Comparison of ENCODE assay signal across 9 mouse cellular contexts in genomic region chr1:71651315-71651714, GRCm38 (mm10). TPM values are rescaled to one million over a fixed set of nuclear protein-coding genes. Genes with fewer than 3 reads are reported as not detected.
DNase-seq lines count a peak whose midpoint lies in the region; ATAC-seq and TF ChIP-seq lines count a peak whose summit lies in the region.
"Had no signal": no experiment of that assay in that cellular context is flagged by ENCODE, and none has a peak within 500 bp of the region (broad histone marks: within the 10 kb centered on the region; RNA-seq: fewer than 3 reads in every experiment).

No protein-coding gene starts in this region.

- no peaks in the 10 kb centered on the region for H3K9me3 ChIP-seq in heart, embryonic 16.5 days (replicated peaks; ENCODE audit: control insufficient read depth, low read length)
- H3K9me3 ChIP-seq in forebrain, postnatal 0 days (ENCODE audit: low read length): no peaks in the 10 kb centered on the region
- no peaks in the 10 kb centered on the region for H3K9me3 ChIP-seq in liver, embryonic 16.5 days (replicated peaks; ENCODE audit: control insufficient read depth, low read length)

- no peaks in the 10 kb centered on the region for H3K27me3 ChIP-seq in heart, embryonic 16.5 days (ENCODE audit: control insufficient read depth, insufficient read depth, low read length)
- 0 out of 2 replicates have a peak, but pooled peaks cover 5% of the 10 kb centered on the region for H3K27me3 ChIP-seq in forebrain, postnatal 0 days (ENCODE audit: insufficient read depth, low read length)
- H3K27me3 ChIP-seq in liver, embryonic 16.5 days (ENCODE audit: control insufficient read depth, insufficient read depth, low read depth, low read length): peaks cover 26% of the 10 kb centered on the region

- H3K36me3 ChIP-seq in heart, embryonic 16.5 days (ENCODE audit: control insufficient read depth, insufficient read depth): peaks cover 13% of the 10 kb centered on the region; the same call in 1 of the 2 replicates
- H3K36me3 ChIP-seq in forebrain, postnatal 0 days (ENCODE audit: insufficient read depth): no peaks in the 10 kb centered on the region
- H3K36me3 ChIP-seq in liver, embryonic 16.5 days (ENCODE audit: control insufficient read depth, insufficient read depth): no peaks in the 10 kb centered on the region

- H3K4me2 ChIP-seq in heart, embryonic 16.5 days (ENCODE audit: low read depth, low read length): peak overlapping the region; percentile 95
- H3K4me2 ChIP-seq in forebrain, postnatal 0 days (ENCODE audit: low read depth): peak overlapping the region; percentile 8; the same call in 1 of the 2 replicates
- peak overlapping the region; percentile 45 for H3K4me2 ChIP-seq in liver, embryonic 16.5 days (ENCODE audit: low read depth, low read length)

- no peak for DNase-seq in heart, adult 11 months
- peak; percentile 41 for DNase-seq in R1 (ENCODE audit: low read depth, low spot score)
- DNase-seq in forebrain, postnatal 0 days: no peak
- DNase-seq in adrenal gland, adult 18-20 months (ENCODE audit: low spot score in 2 of 2): no peak
- DNase-seq in cerebellum, adult 8-10 months: no peak
- DNase-seq: cerebellum, adult 11 months had no signal

- 48% methylated on average over 9 of the region's 9 CpGs for WGBS in heart, embryonic 16.5 days
- WGBS in forebrain, postnatal 0 days: 47% methylated on average over 9 of the region's 9 CpGs
- 30% methylated on average over 9 of the region's 9 CpGs for WGBS in liver, embryonic 16.5 days (ENCODE audit: insufficient replicate concordance)

- H3K9ac ChIP-seq in heart, embryonic 16.5 days (ENCODE audit: low read length): peak overlapping the region; percentile 60
- H3K9ac ChIP-seq in forebrain, postnatal 0 days: no peak overlapping the region
- no peak overlapping the region for H3K9ac ChIP-seq in liver, embryonic 16.5 days (ENCODE audit: low read depth, low read length)

- peaks cover 5% of the 10 kb centered on the region; the same call in 1 of the 2 replicates for H3K4me1 ChIP-seq in heart, embryonic 16.5 days (ENCODE audit: control insufficient read depth, insufficient read depth, low read length)
- no peaks in the 10 kb centered on the region for H3K4me1 ChIP-seq in forebrain, postnatal 0 days (ENCODE audit: insufficient read depth)
- no peaks in the 10 kb centered on the region for H3K4me1 ChIP-seq in liver, embryonic 16.5 days (ENCODE audit: control insufficient read depth, low read depth, low read length)

- H3K4me3 ChIP-seq in heart, embryonic 16.5 days (ENCODE audit: low read length): peak overlapping the region; percentile 71
- H3K4me3 ChIP-seq in forebrain, postnatal 0 days (ENCODE audit: low read depth, low read length): no peak overlapping the region
- H3K4me3 ChIP-seq in liver, embryonic 16.5 days (ENCODE audit: low read depth, low read length): peak overlapping the region; percentile 51

- no peak for TF ChIP-seq CTCF in forebrain, postnatal 0 days (IDR thresholded peaks at IDR 0.05; ENCODE audit: low read depth)

- ATAC-seq in heart, embryonic 16.5 days (replicated peaks; ENCODE audit: extremely low read depth, insufficient read depth, low FRiP score): no peak
- no peak for ATAC-seq in forebrain, postnatal 0 days
- ATAC-seq in liver, embryonic 16.5 days (ENCODE audit: low read depth): no peak
- no peak for ATAC-seq in megakaryocyte progenitor cell, adult 5-6 weeks (replicated peaks; ENCODE audit: poor library complexity)

- H3K27ac ChIP-seq in heart, embryonic 16.5 days (ENCODE audit: low read length): peak overlapping the region; percentile 50
- H3K27ac ChIP-seq in forebrain, postnatal 0 days (ENCODE audit: low read depth, low read length): no peak overlapping the region
- H3K27ac ChIP-seq in liver, embryonic 16.5 days (ENCODE audit: low read length): peak overlapping the region; percentile 43

RNA-seq across cellular contexts. Expression of gene Fn1, which starts 1.7 kb away (rescaled TPM):
- polyA plus RNA-seq in heart, embryonic 16.5 days (2015; fragmentation: Nextera tagmentation; extraction: Ambion mirVana): 158 and 177 TPM in 2 replicates
- 50.0 and 71.6 TPM in 2 replicates for total RNA-seq in forebrain, postnatal 0 days (2014; rRNA removed)
- 17.2 and 23.4 TPM in 2 replicates for polyA plus RNA-seq in forebrain, postnatal 0 days (2015; fragmentation: Nextera tagmentation; extraction: Ambion mirVana)
- 157 and 184 TPM in 2 replicates for polyA plus RNA-seq in liver, embryonic 16.5 days (2015; fragmentation: Nextera tagmentation; extraction: Ambion mirVana)
- 11.5 and 13.7 TPM in 2 replicates for total RNA-seq in megakaryocyte progenitor cell, adult 5-6 weeks (2015)
- 3.4 and 7.9 TPM in 2 replicates for total RNA-seq in megakaryocyte progenitor cell, adult 5-6 weeks (2017)
- 10 to 100 TPM; 19.0 to 70.8 TPM for total RNA-seq in adrenal gland, adult 18-20 months (2021)

Comparison
In these comparisons a context has a peak if more than half of its experiments do, and no peak if none do; other contexts are left out.
1. H3K4me2 ChIP-seq: peak in every context shown above with its lines; median percentile 95 in heart, embryonic 16.5 days; 45 in liver, embryonic 16.5 days; 8 in forebrain, postnatal 0 days.